Mouse (Mus musculus) limb, embryonic 12.5 days (tissue): ENCODE results near the gene Padi4. TPM values are rescaled to one million over a fixed set of nuclear protein-coding genes. Genes with fewer than 3 reads are reported as not detected.

Experiments used
- ATAC-seq: fragments of 200-750 bp; cut with Nextera tagmentation; 2 replicates; pipeline ENCODE4 v1.8.0; 2017; ENCODE audit warnings: low read depth, moderate TSS enrichment; ENCODE audit not compliant: insufficient number of reproducible peaks, insufficient read depth, low FRiP score, low TSS enrichment
- H3K27ac ChIP-seq: fragments of 300-500 bp; sonication (generic); 2 replicates; pipeline ENCODE4 v1.5.1; 2016; ENCODE audit warnings: mild to moderate bottlenecking, moderate library complexity
- H3K27me3 ChIP-seq: fragments of 300-500 bp; sonication (generic); 2 replicates; pipeline ENCODE4 v1.6.1; 2016; ENCODE audit warnings: mild to moderate bottlenecking, moderate library complexity
- H3K36me3 ChIP-seq: fragments of 300-500 bp; sonication (generic); 2 replicates; pipeline ENCODE4 v1.6.1; 2016; ENCODE audit warnings: mild to moderate bottlenecking, moderate library complexity
- H3K4me1 ChIP-seq: fragments of 300-500 bp; sonication (generic); replicated peaks from 2 replicates; pipeline ENCODE4 v1.6.1; 2016
- H3K4me2 ChIP-seq: fragments of 300-500 bp; sonication (generic); 2 replicates; pipeline ENCODE4 v1.6.1; 2016; ENCODE audit warnings: mild to moderate bottlenecking, moderate library complexity
- H3K4me3 ChIP-seq: fragments of 300-500 bp; sonication (generic); replicated peaks from 2 replicates; pipeline ENCODE4 v1.5.1; 2016; ENCODE audit warnings: mild to moderate bottlenecking
- H3K9ac ChIP-seq: fragments of 300-500 bp; sonication (generic); replicated peaks from 2 replicates; pipeline ENCODE4 v1.6.1; 2016; ENCODE audit warnings: mild to moderate bottlenecking, moderate library complexity
- H3K9me3 ChIP-seq: fragments of 300-500 bp; sonication (generic); 2 replicates; pipeline ENCODE4 v1.6.1; 2016; ENCODE audit warnings: mild to moderate bottlenecking, moderate library complexity
- WGBS: fragments of 180-500 bp; shearing (Covaris S2); methylation state at CpG from one replicate; pipeline ENCODE4 v1.1.7; 2016; 5-methylcytosine and 5-hydroxymethylcytosine counted together
- polyA plus RNA-seq: library from polyadenylated mRNA; unstranded; fragments of >200 nt; fragmentation: Nextera tagmentation; extraction: Ambion mirVana; gene quantifications from 2 replicates; pipeline ENCODE4 v1.2.1, GENCODE M21; 2016

Gene Padi4
- polyA plus RNA-seq, 1 experiment from 2014 or later: not detected

DNA sequence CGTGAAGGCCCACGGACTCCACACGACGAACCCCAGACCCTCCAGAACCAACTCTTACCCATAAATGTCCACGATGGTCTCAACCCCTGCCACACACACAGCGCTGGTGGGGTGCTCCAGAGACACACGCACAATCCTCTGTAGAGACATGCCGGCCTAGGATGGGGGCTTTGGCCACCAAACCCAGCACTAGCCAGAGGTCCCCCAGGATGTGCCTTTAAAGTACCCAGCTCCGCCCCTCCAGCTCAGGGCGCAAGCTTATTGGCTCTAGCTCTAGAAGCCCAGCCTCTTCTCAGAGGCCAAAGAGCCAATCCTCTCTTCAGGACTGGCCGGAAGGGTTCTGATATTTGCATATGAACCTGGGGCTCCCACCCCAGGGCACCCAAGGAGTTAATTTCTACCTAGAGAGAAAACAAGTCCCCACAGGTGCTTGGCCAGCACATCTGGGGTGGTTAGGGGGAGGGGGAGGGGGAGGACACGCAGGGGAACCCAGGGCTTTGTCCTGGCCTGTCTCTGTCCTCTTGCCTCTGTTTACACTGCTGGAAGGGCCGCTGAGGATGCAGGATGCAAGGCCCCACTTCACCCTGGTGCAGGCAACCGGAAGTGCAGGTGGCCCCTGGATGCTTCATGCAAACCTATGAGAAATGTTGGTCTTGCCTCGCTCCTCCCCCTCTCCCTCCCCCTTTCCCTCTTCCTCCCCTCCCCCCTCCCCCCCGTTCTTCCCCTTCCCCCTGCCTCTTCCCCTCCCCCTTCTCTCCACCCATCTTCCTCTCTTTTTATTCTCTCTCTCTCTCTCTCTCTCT lies 36.6 kb upstream of the Padi4 start, which contains the start of gene Padi3:
TSS of gene Padi3 (minus strand) at position 191 of the 803 bp plus-strand sequence.
- no peaks in the 10 kb centered on the region for H3K9me3 ChIP-seq
- WGBS: 67% methylated on average over 16 of the region's 16 CpGs
- no peak for ATAC-seq
- H3K4me3 ChIP-seq: no peak within 1 kb of the TSS
- H3K4me1 ChIP-seq: peaks cover 39% of the 10 kb centered on the region
- H3K9ac ChIP-seq: no peak within 1 kb of the TSS
- no peaks in the 10 kb centered on the region; the same call in 1 of the 2 replicates for H3K27me3 ChIP-seq
- no peaks in the 10 kb centered on the region for H3K36me3 ChIP-seq
- no peak within 1 kb of the TSS for H3K4me2 ChIP-seq
- H3K27ac ChIP-seq: no peak within 1 kb of the TSS

DNA sequence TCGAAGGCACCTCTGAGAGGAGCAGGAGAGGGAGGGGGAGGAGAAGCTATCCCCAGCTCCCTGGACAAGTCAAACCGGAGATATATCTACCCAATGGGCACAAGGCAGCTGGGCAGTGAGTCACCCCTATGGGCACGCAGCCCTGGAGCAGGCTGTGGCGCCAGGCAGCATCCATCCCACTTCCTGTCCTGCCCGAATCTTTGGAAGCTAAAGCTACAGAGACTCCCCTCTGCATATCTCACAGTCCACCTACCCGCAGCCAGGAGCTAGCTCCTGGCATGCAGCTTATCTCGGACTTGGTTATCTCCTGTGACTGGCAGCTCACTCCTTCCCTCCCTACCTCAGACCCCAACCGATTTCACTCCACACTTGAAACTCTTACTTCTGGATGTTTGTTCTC lies 35.1 kb upstream of the Padi4 start:
- no peaks in the 10 kb centered on the region for H3K9me3 ChIP-seq
- no peak overlapping the region for H3K4me3 ChIP-seq
- H3K4me1 ChIP-seq: peaks cover 32% of the 10 kb centered on the region
- WGBS: 83% methylated on average over 8 of the region's 8 CpGs
- H3K4me2 ChIP-seq: no peak overlapping the region
- no peaks in the 10 kb centered on the region for H3K36me3 ChIP-seq
- H3K27me3 ChIP-seq: no peaks in the 10 kb centered on the region; the same call in none of the 2 replicates
- no peak overlapping the region for H3K27ac ChIP-seq
- no peak for ATAC-seq
- H3K9ac ChIP-seq: no peak overlapping the region

DNA sequence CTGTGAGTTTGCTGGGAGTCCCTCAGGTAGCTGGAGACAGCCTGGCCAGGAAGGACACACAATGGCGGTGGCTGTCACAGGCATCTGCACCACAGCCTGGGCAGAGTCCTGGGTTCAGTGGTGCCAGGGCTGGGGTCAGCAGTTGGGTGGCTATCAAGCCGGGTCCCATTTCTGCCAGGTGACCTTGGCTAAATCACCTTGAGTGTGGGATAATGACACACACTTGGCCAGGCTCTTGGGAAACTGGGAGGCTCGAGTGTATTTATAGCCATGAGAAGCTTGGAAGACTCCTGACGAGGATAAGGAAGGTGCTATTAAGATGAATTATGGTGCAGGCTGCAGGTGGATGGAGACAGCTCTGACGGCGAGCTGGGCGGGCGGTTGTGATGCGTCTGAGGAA lies 30.6 kb upstream of the Padi4 start:
- Histone ChIP-seq H3K9me3 (no peaks in the 10 kb centered on the region), H3K4me2 (no peak overlapping the region), H3K4me3 (no peak overlapping the region), H3K27me3 (peaks cover 6% of the 10 kb centered on the region), H3K9ac (no peak overlapping the region), H3K4me1 (no peaks in the 10 kb centered on the region), H3K36me3 (no peaks in the 10 kb centered on the region), H3K27ac (no peak overlapping the region)
- WGBS: 70% methylated on average over 9 of the region's 9 CpGs
- no peak for ATAC-seq

DNA sequence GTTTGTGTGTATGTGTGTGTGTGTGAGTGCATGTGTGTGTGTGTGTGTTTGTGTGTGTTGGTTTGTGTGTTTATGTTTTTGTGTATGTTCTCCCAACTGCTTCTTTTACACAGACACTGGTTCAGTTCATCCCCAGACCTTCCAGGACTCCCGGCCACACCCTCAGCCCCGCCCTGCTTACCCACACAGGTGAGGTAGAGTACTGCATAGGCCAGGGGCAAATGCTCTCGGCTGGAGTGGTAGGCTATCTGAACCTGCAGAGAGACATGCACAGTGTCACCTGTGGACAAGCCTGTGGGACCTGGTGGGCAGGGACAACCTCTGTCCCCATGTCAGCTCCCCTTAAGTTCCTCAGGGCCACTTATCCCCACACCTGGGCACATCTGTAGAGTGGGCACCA lies 27.3 kb upstream of the Padi4 start:
- WGBS: 74% methylated on average over 3 of the region's 3 CpGs
- H3K4me1 ChIP-seq: no peaks in the 10 kb centered on the region; the same call in 1 of the 2 replicates
- no peak overlapping the region for H3K27ac ChIP-seq
- no peak overlapping the region for H3K4me3 ChIP-seq
- ATAC-seq: no peak
- no peaks in the 10 kb centered on the region for H3K9me3 ChIP-seq
- no peaks in the 10 kb centered on the region for H3K36me3 ChIP-seq
- H3K27me3 ChIP-seq: peaks cover 9% of the 10 kb centered on the region
- no peak overlapping the region for H3K9ac ChIP-seq
- no peak overlapping the region for H3K4me2 ChIP-seq

DNA sequence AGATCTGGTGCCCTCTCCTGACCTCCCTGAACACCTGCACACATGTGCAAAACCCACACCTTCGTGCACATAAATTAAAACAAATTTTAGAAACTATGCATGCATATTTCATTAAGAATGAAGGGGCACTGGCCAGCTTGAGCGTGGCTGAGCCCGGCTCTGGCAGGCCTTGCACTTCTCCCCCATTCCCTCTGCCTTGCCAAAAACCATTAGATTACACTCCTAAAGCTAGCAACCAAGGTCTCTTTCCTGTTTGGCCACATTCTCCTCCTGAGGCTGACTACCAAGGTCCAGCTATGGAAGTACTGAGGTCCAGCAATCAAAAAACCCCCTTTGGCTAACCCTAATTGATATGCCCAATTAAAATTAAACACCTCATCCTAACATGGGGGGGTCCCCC lies 22.8 kb upstream of the Padi4 start:
- no peaks in the 10 kb centered on the region for H3K36me3 ChIP-seq
- no peak overlapping the region for H3K9ac ChIP-seq
- peaks cover 3% of the 10 kb centered on the region; the same call in 1 of the 2 replicates for H3K27me3 ChIP-seq
- H3K4me1 ChIP-seq: no peaks in the 10 kb centered on the region; the same call in 1 of the 2 replicates
- H3K9me3 ChIP-seq: no peaks in the 10 kb centered on the region
- no peak for ATAC-seq
- H3K4me3 ChIP-seq: no peak overlapping the region
- no peak overlapping the region for H3K4me2 ChIP-seq
- WGBS: 81% methylated on average over 3 of the region's 3 CpGs
- no peak overlapping the region for H3K27ac ChIP-seq

DNA sequence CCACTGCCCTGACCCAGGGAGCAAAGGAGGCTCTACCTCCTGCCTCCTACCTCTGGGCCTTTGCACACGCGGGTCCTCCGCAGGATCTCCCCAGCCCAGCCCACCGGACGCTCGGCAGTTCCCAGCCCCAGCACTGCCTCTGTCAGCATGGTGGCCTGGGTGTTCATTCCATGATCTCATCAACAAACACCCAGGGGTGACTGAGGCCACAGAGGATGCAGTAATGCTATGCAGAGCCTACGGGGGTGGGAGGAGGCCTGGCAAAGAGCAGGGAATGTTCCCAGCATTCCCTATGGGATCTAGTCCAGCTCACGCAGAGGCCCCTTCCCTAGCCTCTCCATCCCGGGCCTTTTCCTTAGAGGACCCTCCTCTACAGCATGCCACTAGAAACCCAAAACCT lies 20.6 kb upstream of the Padi4 start:
- no peak for ATAC-seq
- Histone ChIP-seq H3K27me3 (peaks cover 3% of the 10 kb centered on the region; the same call in 1 of the 2 replicates), H3K4me2 (no peak overlapping the region), H3K9me3 (no peaks in the 10 kb centered on the region), H3K27ac (no peak overlapping the region), H3K9ac (no peak overlapping the region), H3K36me3 (no peaks in the 10 kb centered on the region), H3K4me3 (no peak overlapping the region), H3K4me1 (peaks cover 5% of the 10 kb centered on the region; the same call in 1 of the 2 replicates)
- WGBS: 82% methylated on average over 9 of the region's 9 CpGs

DNA sequence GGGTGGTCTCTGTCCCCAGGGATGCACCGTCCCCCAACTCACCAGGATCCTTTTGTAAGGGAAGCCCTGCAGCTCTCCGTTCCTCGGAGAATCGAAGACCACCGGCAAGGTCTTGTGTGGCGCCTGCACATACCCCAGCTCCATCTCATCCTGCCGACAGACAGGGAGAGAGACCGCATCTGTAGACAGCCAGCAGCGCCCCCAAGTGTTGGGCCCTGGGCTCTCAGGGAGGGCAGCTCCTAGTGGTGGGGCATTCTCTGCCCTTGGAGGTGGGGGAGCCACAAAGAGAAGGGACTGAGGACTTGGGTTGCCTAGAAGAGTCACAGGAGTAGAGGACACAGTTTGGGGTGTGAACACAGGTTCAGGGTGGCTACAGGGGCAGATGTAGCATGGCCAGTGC lies 19.8 kb upstream of the Padi4 start:
- peaks cover 3% of the 10 kb centered on the region; the same call in 1 of the 2 replicates for H3K27me3 ChIP-seq
- H3K9ac ChIP-seq: no peak overlapping the region
- H3K4me1 ChIP-seq: peaks cover 6% of the 10 kb centered on the region; the same call in 1 of the 2 replicates
- no peaks in the 10 kb centered on the region for H3K36me3 ChIP-seq
- 57% methylated on average over 9 of the region's 9 CpGs for WGBS
- H3K4me3 ChIP-seq: no peak overlapping the region
- ATAC-seq: no peak
- no peak overlapping the region for H3K27ac ChIP-seq
- no peak overlapping the region for H3K4me2 ChIP-seq
- no peaks in the 10 kb centered on the region for H3K9me3 ChIP-seq

DNA sequence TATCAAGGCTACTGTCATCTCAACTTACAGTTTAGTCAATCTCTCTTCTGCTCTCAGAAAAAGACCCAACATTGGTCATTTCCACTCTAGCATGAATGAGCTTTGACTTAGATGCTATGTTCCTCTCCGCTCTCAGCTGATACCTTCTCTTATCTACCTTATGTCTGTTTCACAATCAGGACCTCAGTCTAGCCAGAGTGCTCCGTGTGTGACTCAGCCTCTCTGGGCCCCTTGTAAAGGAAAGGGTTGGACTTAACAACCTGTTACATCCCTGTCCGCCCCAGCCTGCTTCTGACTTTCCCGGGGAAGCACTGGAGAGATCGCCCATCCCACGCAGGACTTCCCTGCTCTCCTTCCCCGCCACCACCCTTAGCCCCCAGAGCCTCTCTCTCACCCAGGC lies 18.5 kb upstream of the Padi4 start:
- H3K9me3 ChIP-seq: no peaks in the 10 kb centered on the region
- no peak overlapping the region for H3K27ac ChIP-seq
- peaks cover 6% of the 10 kb centered on the region; the same call in 1 of the 2 replicates for H3K4me1 ChIP-seq
- WGBS: 88% methylated on average over 7 of the region's 7 CpGs
- H3K4me2 ChIP-seq: no peak overlapping the region
- no peaks in the 10 kb centered on the region for H3K36me3 ChIP-seq
- H3K4me3 ChIP-seq: no peak overlapping the region
- H3K9ac ChIP-seq: no peak overlapping the region
- no peaks in the 10 kb centered on the region for H3K27me3 ChIP-seq
- no peak for ATAC-seq

DNA sequence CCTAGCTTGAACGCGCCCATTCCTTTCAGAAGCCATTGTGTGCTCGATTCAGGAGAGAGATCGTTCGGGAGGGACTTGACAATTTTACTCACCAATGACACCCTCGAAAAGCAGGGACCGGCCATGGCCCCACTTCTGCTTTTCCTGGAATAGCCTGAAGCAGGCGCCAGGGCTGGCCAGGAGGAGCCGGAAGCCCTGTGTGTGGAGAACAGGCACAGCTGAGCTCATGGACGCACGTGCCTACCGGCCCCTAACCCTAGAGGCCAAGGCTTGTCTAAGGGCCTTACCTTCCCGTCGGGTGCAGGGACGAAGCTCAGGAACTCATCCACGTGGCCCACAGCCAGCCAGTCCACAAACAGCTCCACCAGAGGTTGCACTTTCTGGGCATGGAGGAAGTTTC lies 17.0 kb upstream of the Padi4 start:
- H3K27me3 ChIP-seq: no peaks in the 10 kb centered on the region
- no peak overlapping the region for H3K27ac ChIP-seq
- H3K9me3 ChIP-seq: no peaks in the 10 kb centered on the region
- H3K4me1 ChIP-seq: peaks cover 6% of the 10 kb centered on the region; the same call in 1 of the 2 replicates
- WGBS: 80% methylated on average over 16 of the region's 16 CpGs
- no peak overlapping the region for H3K4me2 ChIP-seq
- H3K9ac ChIP-seq: no peak overlapping the region
- no peak overlapping the region for H3K4me3 ChIP-seq
- ATAC-seq: no peak
- H3K36me3 ChIP-seq: no peaks in the 10 kb centered on the region

DNA sequence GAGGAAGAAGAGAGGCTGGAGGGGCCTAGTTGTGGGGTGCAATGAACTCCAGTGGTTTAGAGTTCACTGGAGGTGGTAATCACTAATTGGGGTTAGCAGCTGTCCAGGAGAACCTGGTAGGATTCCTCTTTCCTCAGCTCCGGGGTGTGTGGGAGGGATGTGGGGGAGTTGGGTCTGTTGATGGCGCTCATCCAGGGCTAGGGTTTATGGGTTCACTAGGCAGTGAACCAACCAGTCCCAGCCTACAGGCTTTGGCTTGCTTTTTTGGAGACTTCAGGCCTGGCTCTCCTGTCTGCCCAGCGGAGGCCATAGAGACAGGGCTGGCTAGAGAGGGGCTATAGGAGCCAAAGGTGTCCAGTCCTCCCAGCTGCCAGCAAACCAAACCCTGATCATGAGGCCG lies 15.9 kb upstream of the Padi4 start:
- H3K4me2 ChIP-seq: no peak overlapping the region
- H3K36me3 ChIP-seq: no peaks in the 10 kb centered on the region
- 83% methylated on average over 4 of the region's 4 CpGs for WGBS
- H3K9ac ChIP-seq: no peak overlapping the region
- H3K4me3 ChIP-seq: no peak overlapping the region
- H3K9me3 ChIP-seq: no peaks in the 10 kb centered on the region
- H3K27ac ChIP-seq: no peak overlapping the region
- H3K27me3 ChIP-seq: no peaks in the 10 kb centered on the region
- H3K4me1 ChIP-seq: peaks cover 6% of the 10 kb centered on the region; the same call in 1 of the 2 replicates
- peak; percentile 11; the same call in 1 of the 2 replicates for ATAC-seq

DNA sequence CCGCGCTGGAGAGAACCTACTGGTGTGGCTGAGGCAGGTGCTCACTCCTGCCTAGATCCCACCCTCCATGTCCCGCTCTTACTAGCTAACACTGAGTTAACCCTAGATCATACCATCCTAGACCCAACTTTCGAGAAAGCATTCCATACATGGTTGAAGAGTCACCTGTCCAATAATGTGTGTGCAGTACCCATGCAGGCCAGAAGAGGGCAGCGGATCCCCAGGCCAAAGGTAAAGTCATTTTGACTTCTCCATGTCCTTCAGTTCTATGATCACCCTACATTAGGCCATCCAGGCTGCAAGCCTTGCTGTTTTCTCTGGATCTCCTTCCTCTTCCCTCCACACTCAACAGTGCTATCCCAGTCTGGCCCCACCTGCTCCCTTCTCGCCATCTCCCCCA lies 14.9 kb upstream of the Padi4 start:
- Histone ChIP-seq H3K27me3 (no peaks in the 10 kb centered on the region), H3K4me1 (peaks cover 6% of the 10 kb centered on the region; the same call in 1 of the 2 replicates), H3K9ac (no peak overlapping the region), H3K4me2 (no peak overlapping the region), H3K27ac (no peak overlapping the region), H3K36me3 (no peaks in the 10 kb centered on the region), H3K4me3 (no peak overlapping the region), H3K9me3 (no peaks in the 10 kb centered on the region)
- ATAC-seq: no peak
- 37% methylated on average over 6 of the region's 6 CpGs for WGBS
